Mouse (Mus musculus): ENCODE data around the gene Aldh16a1. TPM values are rescaled to one million over a fixed set of nuclear protein-coding genes. Genes with fewer than 3 reads are reported as not detected.
"Not testable (repeated sequence)": the region's sequence is repeated elsewhere in the genome, so short reads cannot be mapped to it uniquely, and the experiment has no call there.

Aldh16a1 gene
- polyA plus RNA-seq, 1 experiment from 2014 or later = 33.9 TPM

GRCm38 (mm10) chr7:45126844-45127699 lies 27.3 kb downstream of the Aldh16a1 start:
- H3K4me2 ChIP-seq (ENCODE audit: low read depth, low read length) = peak overlapping the region; percentile 78
- no peak for ATAC-seq (replicated peaks; ENCODE audit: extremely low read depth, insufficient read depth, low FRiP score)
- peaks cover 38% of the 10 kb centered on the region for H3K4me1 ChIP-seq (ENCODE audit: control insufficient read depth, insufficient read depth, low read length)
- 19% methylated on average over 21 of the region's 21 CpGs for WGBS
- no peaks in the 10 kb centered on the region for H3K27me3 ChIP-seq (ENCODE audit: control insufficient read depth, insufficient read depth, low read length)
- H3K9ac ChIP-seq (ENCODE audit: low read length) = peak overlapping the region; percentile 97
- H3K9me3 ChIP-seq (replicated peaks; ENCODE audit: control insufficient read depth, low read length) = no peaks in the 10 kb centered on the region
- peak overlapping the region; percentile 86 for H3K4me3 ChIP-seq (ENCODE audit: low read length)
- peak overlapping the region; percentile 85 for H3K27ac ChIP-seq (ENCODE audit: low read length)
- peaks cover 34% of the 10 kb centered on the region for H3K36me3 ChIP-seq (ENCODE audit: control insufficient read depth, insufficient read depth)

- Histone ChIP-seq H3K4me1 (ENCODE audit: control insufficient read depth, insufficient read depth, low read length) (peaks cover 45% of the 10 kb centered on the region), H3K36me3 (ENCODE audit: control insufficient read depth, insufficient read depth) (peaks cover 42% of the 10 kb centered on the region)
These were observed 28.1 kb downstream of the Aldh16a1 start for GRCm38 (mm10) chr7:45126147-45126843.

GRCm38 (mm10) chr7:45125649-45126048 lies 28.7 kb downstream of the Aldh16a1 start:
- not testable (repeated sequence) for H3K4me2 ChIP-seq (ENCODE audit: low read depth, low read length); H3K27me3 ChIP-seq (ENCODE audit: control insufficient read depth, insufficient read depth, low read length); H3K4me3 ChIP-seq (ENCODE audit: low read length); H3K27ac ChIP-seq (ENCODE audit: low read length); H3K9me3 ChIP-seq (replicated peaks; ENCODE audit: control insufficient read depth, low read length); ATAC-seq (replicated peaks; ENCODE audit: extremely low read depth, insufficient read depth, low FRiP score); H3K9ac ChIP-seq (ENCODE audit: low read length)
- Histone ChIP-seq H3K36me3 (ENCODE audit: control insufficient read depth, insufficient read depth) (peaks cover 47% of the 10 kb centered on the region), H3K4me1 (ENCODE audit: control insufficient read depth, insufficient read depth, low read length) (peaks cover 50% of the 10 kb centered on the region)
- 80% methylated on average over 5 of the region's 5 CpGs for WGBS

More at GRCm38 (mm10) chr7:45126147-45126843, 28.1 kb downstream of the Aldh16a1 start:
- 71% methylated on average over 17 of the region's 17 CpGs for WGBS
- no peaks in the 10 kb centered on the region for H3K27me3 ChIP-seq (ENCODE audit: control insufficient read depth, insufficient read depth, low read length)
- peak overlapping the region; percentile 78 for H3K4me2 ChIP-seq (ENCODE audit: low read depth, low read length)
- no peaks in the 10 kb centered on the region for H3K9me3 ChIP-seq (replicated peaks; ENCODE audit: control insufficient read depth, low read length)
- H3K9ac ChIP-seq (ENCODE audit: low read length) = peak overlapping the region; percentile 97
- no peak for ATAC-seq (replicated peaks; ENCODE audit: extremely low read depth, insufficient read depth, low FRiP score)
- peak overlapping the region; percentile 85 for H3K27ac ChIP-seq (ENCODE audit: low read length)
- H3K4me3 ChIP-seq (ENCODE audit: low read length) = peak overlapping the region; percentile 86

GRCm38 (mm10) chr7:45125144-45125600 lies 29.2 kb downstream of the Aldh16a1 start:
- Histone ChIP-seq H3K4me1 (ENCODE audit: control insufficient read depth, insufficient read depth, low read length) (peaks cover 50% of the 10 kb centered on the region), H3K9me3 (replicated peaks; ENCODE audit: control insufficient read depth, low read length) (no peaks in the 10 kb centered on the region), H3K4me2 (ENCODE audit: low read depth, low read length) (peak overlapping the region; percentile 66; the same call in 1 of the 2 replicates), H3K4me3 (ENCODE audit: low read length) (peak overlapping the region; percentile 39), H3K36me3 (ENCODE audit: control insufficient read depth, insufficient read depth) (peaks cover 49% of the 10 kb centered on the region), H3K27ac (ENCODE audit: low read length) (peak overlapping the region; percentile 91; the same call in 1 of the 2 replicates), H3K27me3 (ENCODE audit: control insufficient read depth, insufficient read depth, low read length) (no peaks in the 10 kb centered on the region), H3K9ac (ENCODE audit: low read length) (no peak overlapping the region)
- 30% methylated on average over 7 of the region's 7 CpGs for WGBS
- ATAC-seq (replicated peaks; ENCODE audit: extremely low read depth, insufficient read depth, low FRiP score) = no peak

GRCm38 (mm10) chr7:45124224-45125143 lies 29.9 kb downstream of the Aldh16a1 start, which contains the start of gene Rps11:
Gene Rps11, minus strand, starts transcription at chr7:45124439.
- Histone ChIP-seq H3K4me2 (ENCODE audit: low read depth, low read length) (peak within 1 kb of the TSS; percentile 93), H3K36me3 (ENCODE audit: control insufficient read depth, insufficient read depth) (peaks cover 51% of the 10 kb centered on the region), H3K9ac (ENCODE audit: low read length) (peak within 1 kb of the TSS; percentile 98), H3K27me3 (ENCODE audit: control insufficient read depth, insufficient read depth, low read length) (no peaks in the 10 kb centered on the region), H3K27ac (ENCODE audit: low read length) (peak within 1 kb of the TSS; percentile 91), H3K9me3 (replicated peaks; ENCODE audit: control insufficient read depth, low read length) (no peaks in the 10 kb centered on the region), H3K4me1 (ENCODE audit: control insufficient read depth, insufficient read depth, low read length) (peaks cover 46% of the 10 kb centered on the region), H3K4me3 (ENCODE audit: low read length) (peak within 1 kb of the TSS; percentile 94)
- 1% methylated on average over 59 of the region's 59 CpGs for WGBS
- peak; percentile 81 for ATAC-seq (replicated peaks; ENCODE audit: extremely low read depth, insufficient read depth, low FRiP score)

- Histone ChIP-seq H3K27ac (ENCODE audit: low read length) (peak overlapping the region; percentile 91), H3K27me3 (ENCODE audit: control insufficient read depth, insufficient read depth, low read length) (no peaks in the 10 kb centered on the region), H3K4me3 (ENCODE audit: low read length) (peak overlapping the region; percentile 94), H3K9ac (ENCODE audit: low read length) (peak overlapping the region; percentile 98), H3K36me3 (ENCODE audit: control insufficient read depth, insufficient read depth) (peaks cover 51% of the 10 kb centered on the region), H3K4me2 (ENCODE audit: low read depth, low read length) (peak overlapping the region; percentile 93), H3K9me3 (replicated peaks; ENCODE audit: control insufficient read depth, low read length) (no peaks in the 10 kb centered on the region), H3K4me1 (ENCODE audit: control insufficient read depth, insufficient read depth, low read length) (peaks cover 44% of the 10 kb centered on the region)
- 14% methylated on average over 12 of the region's 12 CpGs for WGBS
- ATAC-seq (replicated peaks; ENCODE audit: extremely low read depth, insufficient read depth, low FRiP score) = no peak
These were observed 31.2 kb downstream of the Aldh16a1 start for GRCm38 (mm10) chr7:45123186-45123570.

GRCm38 (mm10) chr7:45122561-45123185 lies 31.7 kb downstream of the Aldh16a1 start:
- H3K4me3 ChIP-seq (ENCODE audit: low read length) = peak overlapping the region; percentile 94
- H3K4me1 ChIP-seq (ENCODE audit: control insufficient read depth, insufficient read depth, low read length) = peaks cover 44% of the 10 kb centered on the region
- H3K27me3 ChIP-seq (ENCODE audit: control insufficient read depth, insufficient read depth, low read length) = no peaks in the 10 kb centered on the region
- peak overlapping the region; percentile 93 for H3K4me2 ChIP-seq (ENCODE audit: low read depth, low read length)
- peak overlapping the region; percentile 98 for H3K9ac ChIP-seq (ENCODE audit: low read length)
- peaks cover 51% of the 10 kb centered on the region for H3K36me3 ChIP-seq (ENCODE audit: control insufficient read depth, insufficient read depth)
- 76% methylated on average over 15 of the region's 15 CpGs for WGBS
- no peaks in the 10 kb centered on the region for H3K9me3 ChIP-seq (replicated peaks; ENCODE audit: control insufficient read depth, low read length)
- H3K27ac ChIP-seq (ENCODE audit: low read length) = no peak overlapping the region; the same call in 1 of the 2 replicates
- no peak for ATAC-seq (replicated peaks; ENCODE audit: extremely low read depth, insufficient read depth, low FRiP score)

GRCm38 (mm10) chr7:45121966-45122365 lies 32.4 kb downstream of the Aldh16a1 start:
- H3K4me3 ChIP-seq (ENCODE audit: low read length) = peak overlapping the region; percentile 19; the same call in 1 of the 2 replicates
- H3K27ac ChIP-seq (ENCODE audit: low read length) = peak overlapping the region; percentile 46
- peaks cover 38% of the 10 kb centered on the region for H3K4me1 ChIP-seq (ENCODE audit: control insufficient read depth, insufficient read depth, low read length)
- H3K27me3 ChIP-seq (ENCODE audit: control insufficient read depth, insufficient read depth, low read length) = no peaks in the 10 kb centered on the region
- H3K9me3 ChIP-seq (replicated peaks; ENCODE audit: control insufficient read depth, low read length) = no peaks in the 10 kb centered on the region
- H3K4me2 ChIP-seq (ENCODE audit: low read depth, low read length) = peak overlapping the region; percentile 35; the same call in 1 of the 2 replicates
- ATAC-seq (replicated peaks; ENCODE audit: extremely low read depth, insufficient read depth, low FRiP score) = no peak
- H3K36me3 ChIP-seq (ENCODE audit: control insufficient read depth, insufficient read depth) = peaks cover 49% of the 10 kb centered on the region
- peak overlapping the region; percentile 51 for H3K9ac ChIP-seq (ENCODE audit: low read length)
